Mouse (Mus musculus) thymus, postnatal 4 days (tissue): ENCODE results near the gene Erc1.
"Not testable (repeated sequence)": the region's sequence is repeated elsewhere in the genome, so short reads cannot be mapped to it uniquely, and the experiment has no call there.

Experiments
- DNase-seq: peaks from one replicate; pipeline ENCODE4 v3.0.0; 2021

Gene Erc1

GRCm38 (mm10) chr6:119848034-119848695 is at the start of gene Erc1:
TSS of gene Erc1 (minus strand) at chr6:119848167.
- DNase-seq = peak; percentile 97

- DNase-seq = no peak
These were observed 44.7 kb upstream of the Erc1 start for GRCm38 (mm10) chr6:119892711-119893110.

- no peak for DNase-seq
These were observed 35.2 kb upstream of the Erc1 start for GRCm38 (mm10) chr6:119883151-119883550.

- no peak for DNase-seq
These were observed 16.5 kb upstream of the Erc1 start for GRCm38 (mm10) chr6:119864341-119865034.

GRCm38 (mm10) chr6:119861519-119861918 is 13.6 kb upstream of the Erc1 start:
- DNase-seq = no peak

- no peak for DNase-seq
These were observed 12.3 kb upstream of the Erc1 start for GRCm38 (mm10) chr6:119860236-119860635.

- DNase-seq = no peak
These were observed 7.5 kb upstream of the Erc1 start for GRCm38 (mm10) chr6:119855471-119855870.

- DNase-seq = no peak
These were observed 6.2 kb upstream of the Erc1 start for GRCm38 (mm10) chr6:119854156-119854555.

- no peak for DNase-seq
These were observed 1.9 kb upstream of the Erc1 start for GRCm38 (mm10) chr6:119849858-119850257.

GRCm38 (mm10) chr6:119849348-119849709 is 1.4 kb upstream of the Erc1 start:
- DNase-seq = no peak

GRCm38 (mm10) chr6:119848696-119849347 is 855 bp upstream of the Erc1 start:
- no peak for DNase-seq

GRCm38 (mm10) chr6:119847518-119848033 is 391 bp downstream of the Erc1 start:
- no peak for DNase-seq

GRCm38 (mm10) chr6:119846751-119847517 is 1.0 kb downstream of the Erc1 start:
- DNase-seq = no peak

- no peak for DNase-seq
These were observed 18.0 kb downstream of the Erc1 start for GRCm38 (mm10) chr6:119829951-119830350.

GRCm38 (mm10) chr6:119828165-119828564 is 19.8 kb downstream of the Erc1 start:
- DNase-seq = no peak

GRCm38 (mm10) chr6:119826701-119827100 is 21.3 kb downstream of the Erc1 start:
- DNase-seq = no peak

- no peak for DNase-seq
These were observed 25.8 kb downstream of the Erc1 start for GRCm38 (mm10) chr6:119822216-119822615.

GRCm38 (mm10) chr6:119821158-119821557 is 26.8 kb downstream of the Erc1 start:
- DNase-seq = no peak

GRCm38 (mm10) chr6:119818541-119818940 is 29.4 kb downstream of the Erc1 start:
- no peak for DNase-seq

GRCm38 (mm10) chr6:119815426-119815825 is 32.5 kb downstream of the Erc1 start:
- DNase-seq = no peak

GRCm38 (mm10) chr6:119813055-119813454 is 34.9 kb downstream of the Erc1 start:
- DNase-seq = not testable (repeated sequence)

- no peak for DNase-seq
These were observed 39.1 kb downstream of the Erc1 start for GRCm38 (mm10) chr6:119808726-119809505.
